Comparison of ENCODE assay signal across 18 mouse cellular contexts in the genomic region with DNA sequence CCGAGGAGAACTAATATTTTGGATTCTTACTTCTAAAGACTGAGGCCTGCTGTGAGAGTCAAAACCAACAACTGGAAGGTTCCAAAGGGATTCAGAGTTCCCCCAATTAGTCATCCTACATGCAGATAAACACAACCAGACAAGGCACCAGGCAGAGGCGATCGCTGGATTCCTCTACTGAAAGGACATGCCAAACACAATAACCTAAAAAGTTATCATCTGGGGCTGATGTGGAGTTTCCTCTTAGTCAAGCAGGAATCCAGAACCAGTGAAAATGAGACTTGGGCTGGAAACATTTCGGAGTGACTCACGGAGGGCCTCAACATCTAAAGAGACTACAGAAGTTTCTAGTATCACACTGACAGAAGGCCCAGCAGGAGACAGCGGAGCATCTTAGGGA. TPM values are rescaled to one million over a fixed set of nuclear protein-coding genes. Genes with fewer than 3 reads are reported as not detected.
DNase-seq lines count a peak whose midpoint lies in the region; ATAC-seq and TF ChIP-seq lines count a peak whose summit lies in the region.
"Had no signal": no experiment of that assay in that cellular context is flagged by ENCODE, and none has a peak within 500 bp of the region (broad histone marks: within the 10 kb centered on the region; RNA-seq: fewer than 3 reads in every experiment).

No protein-coding gene starts in this region.

- intact Hi-C loops in heart, postnatal 14 days (cut with DNase I), result loop anchor here (5.0 to 10.0 kb wide), 3 partner anchors 151 to 389 kb away; no protein-coding TSS in a partner anchor
- intact Hi-C loops in heart, postnatal 10 days (cut with DNase I), result loop anchor here (5.0 to 10.0 kb wide), 2 partner anchors 201 to 389 kb away; no protein-coding TSS in a partner anchor
- intact Hi-C loops in left cerebral cortex, postnatal 4 days (cut with DNase I), result loop anchor here (10.0 kb wide), 1 partner anchor 179 kb away; no protein-coding TSS in a partner anchor

- 0 out of 2 replicates have a peak, but pooled peaks cover 3% of the 10 kb centered on the region for H3K27me3 ChIP-seq in lung, postnatal 0 days (replicated peaks; ENCODE audit: insufficient read depth, low read length)
- H3K27me3 ChIP-seq: forebrain, embryonic 15.5 days; hindbrain, embryonic 12.5 days; kidney, embryonic 15.5 days; lung, embryonic 15.5 days; midbrain, embryonic 13.5 days; neural tube, embryonic 15.5 days had no signal

- H3K27ac ChIP-seq in lung, postnatal 0 days (ENCODE audit: low read length), result no peak overlapping the region
- H3K27ac ChIP-seq: forebrain, embryonic 15.5 days; hindbrain, embryonic 12.5 days; kidney, embryonic 15.5 days; left cerebral cortex, adult 2 months; lung, embryonic 15.5 days; midbrain, embryonic 13.5 days; neural tube, embryonic 15.5 days had no signal

- WGBS in lung, postnatal 0 days, result 75% methylated on average over 6 of the region's 6 CpGs

- H3K4me1 ChIP-seq in lung, postnatal 0 days (ENCODE audit: insufficient read depth, low read depth, low read length), result peaks cover 5% of the 10 kb centered on the region; the same call in 1 of the 2 replicates

- no peak overlapping the region for H3K4me2 ChIP-seq in lung, postnatal 0 days (replicated peaks; ENCODE audit: low read depth, low read length)
- H3K4me2 ChIP-seq: forebrain, embryonic 15.5 days; hindbrain, embryonic 12.5 days; kidney, embryonic 15.5 days; lung, embryonic 15.5 days; midbrain, embryonic 13.5 days; neural tube, embryonic 15.5 days had no signal

- TF ChIP-seq EP300 in lung, postnatal 0 days (IDR thresholded peaks at IDR 0.05), result no peak

- no peaks in the 10 kb centered on the region for H3K36me3 ChIP-seq in lung, postnatal 0 days (ENCODE audit: insufficient read depth, low read length)
- H3K36me3 ChIP-seq: forebrain, embryonic 15.5 days; hindbrain, embryonic 12.5 days; kidney, embryonic 15.5 days; lung, embryonic 15.5 days; midbrain, embryonic 13.5 days; neural tube, embryonic 15.5 days had no signal

- no peak overlapping the region for H3K4me3 ChIP-seq in lung, postnatal 0 days (ENCODE audit: low read depth, low read length)
- H3K4me3 ChIP-seq: forebrain, embryonic 15.5 days; hindbrain, embryonic 12.5 days; kidney, embryonic 15.5 days; left cerebral cortex, adult 2 months; lung, embryonic 15.5 days; midbrain, embryonic 13.5 days; neural tube, embryonic 15.5 days had no signal

- ATAC-seq in lung, postnatal 0 days, result no peak
- ATAC-seq: forebrain, embryonic 15.5 days; midbrain, embryonic 13.5 days had no signal

- DNase-seq in heart, adult 18-20 months, result peak; percentile 47 to 66
- DNase-seq in heart, postnatal 14 days, result no peak
- peak; percentile 11 for DNase-seq in lung, postnatal 25 days (ENCODE audit: low spot score)
- DNase-seq in lung, postnatal 0 days (ENCODE audit: low spot score), result no peak
- DNase-seq in heart, postnatal 10 days, result peak; percentile 30 to 38
- no peak for DNase-seq in cerebellum, adult 18-20 months
- no peak for DNase-seq in spleen, adult 12 weeks (ENCODE audit: low spot score)
- no peak for DNase-seq in left cerebral cortex, postnatal 4 days
- DNase-seq: B cell, adult 2 months; cerebellum, adult 9-11 months; thymus, postnatal 4 days had no signal

- no peak for TF ChIP-seq CTCF in lung, postnatal 0 days (IDR thresholded peaks at IDR 0.05)

- H3K9ac ChIP-seq in lung, postnatal 0 days (replicated peaks; ENCODE audit: low read depth), result no peak overlapping the region
- H3K9ac ChIP-seq: forebrain, embryonic 15.5 days; hindbrain, embryonic 12.5 days; kidney, embryonic 15.5 days; lung, embryonic 15.5 days; midbrain, embryonic 13.5 days; neural tube, embryonic 15.5 days had no signal

- H3K9me3 ChIP-seq in lung, postnatal 0 days (ENCODE audit: low read length), result no peaks in the 10 kb centered on the region
- H3K9me3 ChIP-seq: forebrain, embryonic 15.5 days; hindbrain, embryonic 12.5 days; kidney, embryonic 15.5 days; lung, embryonic 15.5 days; midbrain, embryonic 13.5 days; neural tube, embryonic 15.5 days had no signal

RNA-seq across cellular contexts. Expression of gene Ninl, which starts 35.4 kb away (rescaled TPM):
- 1 to 10 TPM; 2.3 to 3.3 TPM for total RNA-seq in heart, adult 18-20 months (2021)
- total RNA-seq in heart, postnatal 14 days (2021), result 1 to 10 TPM; 1.2 to 1.6 TPM
- 2.9 and 3.9 TPM in 2 replicates for polyA plus RNA-seq in lung, postnatal 0 days (2015; fragmentation: Nextera tagmentation; extraction: Ambion mirVana)
- total RNA-seq in heart, postnatal 10 days (2021), result 1 to 10 TPM; 1.1 TPM
- 10 to 100 TPM in 1 of 2 experiments, 1 to 10 TPM in 1; 9.3 to 12.4 TPM for total RNA-seq in left cerebral cortex, postnatal 4 days (2021)

RNA-seq across cellular contexts. Expression of gene Nanp, which starts 35.4 kb away (rescaled TPM):
- total RNA-seq in heart, adult 18-20 months (2021), result 1 to 10 TPM in 1 of 2 experiments, under 1 TPM in 1; 0.69 to 1.8 TPM
- total RNA-seq in heart, postnatal 14 days (2021), result 1 to 10 TPM; 2.8 to 3.8 TPM
- polyA plus RNA-seq in lung, postnatal 0 days (2015; fragmentation: Nextera tagmentation; extraction: Ambion mirVana), result 20.8 and 23.4 TPM in 2 replicates
- 1 to 10 TPM; 5.1 to 5.6 TPM for total RNA-seq in heart, postnatal 10 days (2021)
- total RNA-seq in left cerebral cortex, postnatal 4 days (2021), result 10 to 100 TPM; 13.1 to 14.3 TPM

Comparison
In these comparisons a context has a peak if more than half of its experiments do, and no peak if none do; other contexts are left out.
1. DNase-seq: peak in heart, adult 18-20 months (2 of 2), lung, postnatal 25 days (single experiment) and heart, postnatal 10 days (2 of 2); none in heart, postnatal 14 days (0 of 2), lung, postnatal 0 days (single experiment), cerebellum, adult 18-20 months (0 of 2), spleen, adult 12 weeks (single experiment) and left cerebral cortex, postnatal 4 days (single experiment).